Mouse (Mus musculus) CH12F3 (cell line): ENCODE data around the gene Nenf.

ENCODE experiments used
- in situ Hi-C: fragments of 300-500 bp; cut with MboI; formaldehyde crosslinking; loops from 2 replicates; pipeline ENCODE4 v1.14.3; 2020; ENCODE audit warnings: low sequenced_read_pairs

Nenf gene

DNA sequence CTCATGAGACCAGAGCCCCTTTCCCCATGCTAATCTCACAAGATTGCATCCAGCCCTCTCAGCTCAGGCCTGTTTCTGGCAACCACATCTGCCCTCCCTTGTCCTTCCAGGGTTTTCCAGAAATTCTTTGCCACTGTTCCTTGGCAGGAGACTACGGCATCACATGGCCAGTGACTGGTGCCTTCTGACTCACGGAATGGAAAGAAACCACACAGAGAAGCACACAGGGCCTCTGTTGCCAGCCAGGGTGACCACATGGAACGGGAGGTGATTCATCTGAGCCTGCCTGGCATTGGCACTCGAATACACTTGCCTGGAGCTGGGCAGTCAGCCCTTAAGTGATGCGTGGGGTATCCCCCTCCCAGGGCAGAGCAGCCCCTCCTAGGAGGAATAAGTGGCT is 25.6 kb downstream of the Nenf start:
- in situ Hi-C loops, result no loop called here

DNA sequence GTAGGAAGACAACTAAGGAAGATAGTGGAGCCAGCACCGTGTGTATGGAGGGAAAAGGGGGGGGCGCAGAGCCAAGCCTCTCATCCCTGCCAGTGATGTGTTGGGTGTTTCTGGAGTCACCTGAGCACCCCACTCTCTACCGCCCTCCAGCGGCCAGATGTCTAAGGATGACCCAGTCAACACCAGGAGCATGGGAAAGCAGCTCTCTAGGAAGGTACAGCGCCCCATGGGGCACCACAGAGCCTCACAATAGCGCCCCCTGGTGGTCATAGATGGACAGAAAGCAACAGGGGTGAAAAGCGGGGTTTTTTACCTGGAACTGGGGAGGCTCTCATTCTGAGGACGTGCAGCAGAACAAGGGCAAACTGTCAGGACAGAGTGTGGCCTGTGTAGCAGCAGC is 29.2 kb downstream of the Nenf start:
- in situ Hi-C loops, result loop anchor here (5.0 to 10.0 kb wide), 2 partner anchors 196 to 344 kb away; no protein-coding TSS in a partner anchor

DNA sequence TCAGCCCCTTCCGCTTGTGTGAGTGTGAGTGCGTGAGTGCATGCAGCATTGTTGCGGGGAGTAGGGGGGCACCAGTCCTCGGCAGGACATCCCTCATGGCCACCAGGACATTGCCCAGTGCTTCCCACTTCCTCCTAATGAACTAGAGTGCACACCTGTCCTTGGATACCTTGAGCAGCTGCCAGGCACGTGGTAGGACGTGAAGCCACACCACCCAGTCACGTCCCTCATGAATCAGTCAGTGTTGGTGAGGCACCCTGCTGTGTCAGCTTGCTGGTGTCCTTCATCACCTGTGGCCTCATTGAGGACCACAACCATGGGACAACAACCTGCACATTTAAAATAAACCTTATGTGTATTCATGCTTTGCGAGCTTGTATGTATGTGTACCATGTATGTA is 33.5 kb downstream of the Nenf start:
- in situ Hi-C loops, result loop anchor here (10.0 kb wide), 1 partner anchor 340 kb away; no protein-coding TSS in a partner anchor

DNA sequence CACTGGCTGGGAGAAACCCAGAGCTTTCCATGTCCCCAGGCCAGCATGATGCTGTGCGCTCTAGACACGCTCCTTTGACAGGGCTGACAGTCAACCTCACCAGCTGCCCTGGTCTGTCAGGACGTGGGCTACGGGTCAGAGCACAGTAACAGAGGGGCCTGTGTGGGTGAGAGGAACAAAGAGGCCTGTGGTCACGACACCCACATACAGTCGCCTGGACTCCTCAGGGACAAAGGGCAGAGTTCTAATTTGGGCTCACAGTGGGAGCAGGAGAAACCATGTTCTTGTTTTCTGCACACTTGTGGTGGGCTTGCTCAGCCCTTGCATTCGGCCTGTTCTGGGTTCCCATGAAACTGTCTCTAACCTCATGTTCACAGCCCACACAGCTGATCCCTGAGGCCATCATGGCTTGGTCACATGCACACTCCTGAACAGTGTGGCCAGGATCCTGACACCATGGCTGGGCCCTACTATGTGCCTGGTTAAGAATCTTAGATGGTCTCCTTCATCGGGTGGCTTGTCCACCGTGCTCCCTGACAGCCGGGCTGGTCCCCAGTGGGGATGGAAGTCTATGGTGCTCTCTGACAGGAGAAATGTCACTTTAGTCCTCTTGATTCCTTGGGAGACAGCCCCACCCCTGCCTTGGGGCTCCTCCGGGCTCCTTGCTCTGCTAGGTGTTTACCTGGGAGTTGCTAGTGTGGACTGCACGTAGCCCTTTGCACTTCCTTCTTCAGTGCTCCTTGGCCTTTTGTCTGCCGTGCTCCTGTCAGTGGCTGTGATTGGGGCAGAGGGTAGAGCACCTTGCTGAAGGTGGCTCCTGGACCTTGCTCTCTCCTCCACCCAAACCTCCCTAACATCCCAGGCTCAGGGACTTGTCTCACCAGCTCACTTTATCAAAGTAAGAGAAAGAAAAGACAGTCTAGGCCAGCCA is 34.6 kb downstream of the Nenf start:
- in situ Hi-C loops, result loop anchor here (10.0 kb wide), 1 partner anchor 339 kb away; no protein-coding TSS in a partner anchor

DNA sequence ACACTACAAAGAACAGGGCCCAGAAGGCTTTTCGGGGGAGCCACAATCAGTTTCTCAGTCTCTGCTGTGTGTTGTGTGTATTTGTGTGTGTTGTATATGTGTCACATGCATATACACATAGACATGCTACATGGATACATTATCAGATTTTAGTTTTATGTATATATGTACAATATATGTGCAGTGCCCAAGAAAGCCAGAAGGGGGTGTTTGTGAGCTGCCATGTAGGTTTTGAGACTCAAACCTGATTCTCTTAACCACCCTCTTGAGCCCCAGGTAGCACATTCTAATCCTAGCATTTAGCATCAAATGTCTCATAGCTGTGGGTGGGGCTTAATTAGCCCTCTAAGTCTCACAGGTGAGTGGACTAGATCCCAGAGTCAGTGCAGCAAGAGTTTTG is 35.7 kb downstream of the Nenf start:
- in situ Hi-C loops, result loop anchor here (10.0 kb wide), 1 partner anchor 338 kb away; no protein-coding TSS in a partner anchor

DNA sequence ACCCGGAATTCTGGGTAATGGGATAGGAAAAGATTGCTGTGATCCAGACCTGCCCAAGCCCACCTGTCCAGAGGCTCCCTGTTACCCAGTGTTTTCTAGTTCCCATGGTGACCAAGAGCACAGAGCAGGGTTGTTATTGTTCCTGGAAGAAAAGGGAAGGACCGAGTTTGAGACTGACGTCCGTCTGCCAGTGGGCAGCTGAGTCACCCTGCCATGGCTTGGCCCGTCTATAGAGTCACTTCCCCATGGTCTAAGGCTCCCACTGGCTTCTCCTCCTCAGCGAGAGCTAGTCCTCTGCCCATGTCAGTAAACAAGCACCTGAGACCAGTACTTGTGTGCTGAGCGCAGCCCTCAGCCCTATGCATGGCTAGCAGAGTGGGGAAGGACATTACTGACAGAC is 36.8 kb downstream of the Nenf start:
- in situ Hi-C loops, result loop anchor here (10.0 kb wide), 1 partner anchor 336 kb away; no protein-coding TSS in a partner anchor

DNA sequence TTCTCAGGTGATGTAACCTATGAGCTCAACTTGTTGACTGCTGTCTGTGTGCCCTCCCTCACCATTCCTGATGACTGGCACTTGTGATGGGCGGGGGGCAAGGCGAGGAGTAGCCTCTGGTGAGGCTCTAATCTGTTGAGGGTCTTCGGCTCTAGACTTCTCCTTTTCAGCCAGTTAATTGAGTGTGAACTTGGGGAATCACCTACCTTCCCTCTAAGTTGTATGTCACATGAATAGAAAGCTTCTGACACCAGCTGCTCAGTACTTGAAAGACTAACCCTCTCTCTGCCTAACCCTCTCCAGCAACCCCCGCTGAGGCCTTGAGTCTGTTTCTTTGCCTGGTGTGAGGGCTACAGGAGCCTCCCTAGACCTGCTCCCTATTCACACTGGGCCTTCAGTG is 39.7 kb downstream of the Nenf start:
- in situ Hi-C loops, result no loop called here

DNA sequence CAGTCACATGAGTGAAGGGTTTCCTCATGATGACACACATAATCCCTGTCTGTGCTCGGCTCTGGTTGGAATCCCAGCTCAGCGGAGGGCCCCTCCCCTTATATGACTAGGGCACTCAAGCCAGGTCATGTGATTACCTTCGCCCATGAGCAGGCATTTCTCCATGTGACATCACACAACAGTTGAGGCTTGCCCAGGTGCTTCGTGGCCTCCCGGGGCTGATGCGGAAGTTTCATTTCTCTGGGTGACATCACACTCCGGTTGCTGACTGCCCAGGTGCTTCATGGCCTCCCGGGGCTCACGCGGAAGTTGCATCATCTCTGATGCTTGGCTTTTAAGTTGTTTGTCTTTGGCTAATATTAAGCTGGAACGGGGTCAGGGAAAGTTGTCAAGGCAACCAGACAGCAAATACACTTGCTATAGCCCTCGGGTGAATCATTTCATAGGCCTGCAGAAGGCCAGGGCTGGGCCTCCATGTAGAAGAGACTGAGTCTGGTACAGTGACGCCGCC is 40.4 kb downstream of the Nenf start:
- in situ Hi-C loops, result no loop called here

DNA sequence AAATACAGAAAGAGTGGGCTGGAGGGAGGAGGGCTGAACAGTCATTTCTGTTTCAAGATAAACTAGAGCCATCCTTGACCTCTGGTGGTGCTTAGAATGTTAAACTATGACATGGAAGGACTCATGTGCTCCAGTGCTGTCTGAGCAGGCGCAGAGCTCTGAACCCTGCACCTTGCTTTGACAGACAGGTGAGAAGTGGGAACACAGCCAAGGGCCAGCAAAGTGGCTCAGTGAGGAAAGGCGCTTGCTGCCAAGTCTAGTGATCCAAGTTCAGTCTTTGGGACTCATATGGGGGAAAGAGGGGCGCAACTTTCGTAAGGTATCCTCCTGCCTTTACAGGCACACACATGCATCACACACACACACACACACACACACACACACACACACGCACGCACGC is 41.8 kb downstream of the Nenf start:
- in situ Hi-C loops, result no loop called here

DNA sequence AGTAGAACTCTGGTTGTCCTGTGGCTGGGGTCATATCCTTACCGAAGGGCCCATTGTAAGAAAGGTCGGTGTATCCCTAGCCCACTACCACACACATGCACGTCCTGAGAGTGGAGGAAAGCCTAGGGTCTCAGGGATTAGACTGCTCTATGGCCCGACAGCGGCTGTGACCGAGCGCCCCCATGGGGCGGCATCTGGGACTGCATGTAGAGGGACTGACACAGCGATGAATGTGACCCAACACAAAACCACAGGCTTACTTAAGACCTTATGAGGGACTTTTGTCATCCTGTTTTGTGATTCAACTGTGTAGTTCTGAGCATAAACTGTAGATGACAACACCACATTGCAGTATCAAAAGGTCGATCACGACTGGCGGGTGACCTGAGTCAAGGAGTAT is 42.5 kb downstream of the Nenf start:
- in situ Hi-C loops, result no loop called here

DNA sequence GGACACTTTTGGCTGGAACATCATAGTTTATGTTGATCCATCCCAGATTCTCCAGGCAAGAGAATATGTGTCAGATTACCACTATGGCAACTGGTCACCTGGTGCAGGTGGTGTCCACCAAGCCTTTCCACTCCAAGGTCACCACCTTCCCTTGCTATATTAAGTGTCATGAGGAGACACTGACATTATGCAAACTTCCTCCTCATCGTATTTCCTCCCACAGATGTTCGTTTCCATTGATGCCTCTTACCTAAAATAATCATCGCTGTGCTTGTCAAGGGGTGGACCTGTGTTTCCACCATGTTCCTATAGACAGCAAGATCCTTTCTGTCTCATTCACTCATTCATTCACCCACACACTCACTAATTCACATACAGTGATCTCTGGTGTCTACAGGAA is 45.3 kb downstream of the Nenf start:
- in situ Hi-C loops, result no loop called here

DNA sequence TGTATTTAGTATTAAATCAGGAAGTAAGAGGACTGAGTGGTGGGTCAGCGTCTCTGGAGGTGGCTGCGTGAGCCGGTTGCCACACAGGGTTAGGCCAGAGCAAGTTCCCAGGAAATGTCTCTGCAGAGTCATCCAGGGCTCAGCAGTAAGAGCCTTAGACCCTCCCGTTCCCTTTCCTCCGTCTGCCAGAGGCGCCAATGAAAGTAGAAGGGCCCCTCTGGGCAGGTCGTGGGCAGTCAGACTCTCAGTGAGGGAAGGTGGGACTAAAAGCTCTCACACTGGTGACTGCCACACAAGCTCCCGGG is 48.4 kb downstream of the Nenf start:
- in situ Hi-C loops, result no loop called here

DNA sequence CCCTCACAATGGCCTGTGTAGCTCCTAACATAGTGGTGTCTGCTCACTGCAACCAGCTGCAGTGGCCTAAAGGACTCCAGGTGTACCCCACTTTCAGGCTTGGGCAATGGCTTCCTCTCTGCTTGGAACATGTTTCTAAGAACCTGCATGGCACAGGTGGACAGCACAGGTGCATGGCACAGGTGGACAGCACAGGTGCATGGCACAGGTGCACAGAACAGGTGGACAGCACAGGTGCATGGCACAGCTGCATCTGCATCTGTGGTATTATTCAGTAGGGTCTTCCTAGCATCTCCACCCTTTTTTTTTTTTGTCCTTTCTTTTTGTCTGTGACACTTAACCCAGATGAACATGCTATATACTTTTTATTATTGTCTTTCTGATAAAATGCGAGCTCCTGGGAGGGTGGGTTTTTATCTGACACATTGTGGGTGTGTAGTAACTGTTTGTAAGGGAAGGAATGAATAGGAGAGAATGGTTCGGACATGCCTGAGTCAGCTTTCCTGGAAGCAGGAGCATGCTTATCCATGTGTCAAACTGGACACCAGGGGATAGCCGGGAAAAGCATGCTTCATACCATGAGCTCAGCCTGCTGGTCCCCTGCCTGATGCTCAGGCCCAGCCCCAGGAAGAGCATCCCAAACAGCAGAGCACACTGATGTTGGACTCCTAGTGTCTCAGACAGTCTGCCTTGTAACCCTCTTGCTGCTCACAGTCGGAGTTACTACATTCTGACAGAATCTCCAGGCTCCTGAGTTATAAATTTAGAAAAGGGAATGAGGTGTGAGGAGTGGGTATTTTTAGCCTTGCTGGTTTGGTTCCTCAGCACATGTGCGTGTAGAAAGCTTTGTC is 49.0 kb downstream of the Nenf start:
- in situ Hi-C loops, result no loop called here

DNA sequence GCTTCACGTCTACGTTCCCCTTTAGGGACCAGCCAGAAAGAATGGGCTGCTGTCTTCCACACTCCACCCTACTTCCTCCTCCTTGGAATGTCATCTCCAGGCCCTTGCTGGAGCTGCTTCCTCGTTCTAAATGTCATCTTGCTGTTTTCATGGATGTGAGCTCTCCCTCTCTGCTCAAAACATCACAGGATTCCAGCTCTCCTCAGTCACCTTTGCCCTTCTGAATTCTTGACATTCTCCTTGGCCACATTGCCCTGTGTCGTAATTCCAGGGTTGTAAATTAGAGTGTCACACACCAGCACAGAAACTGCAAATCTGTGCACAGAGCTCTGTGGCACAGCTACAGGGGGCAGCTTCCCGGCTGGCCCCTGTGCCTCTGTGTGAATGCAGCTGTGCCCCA is 50.1 kb downstream of the Nenf start:
- in situ Hi-C loops, result no loop called here

DNA sequence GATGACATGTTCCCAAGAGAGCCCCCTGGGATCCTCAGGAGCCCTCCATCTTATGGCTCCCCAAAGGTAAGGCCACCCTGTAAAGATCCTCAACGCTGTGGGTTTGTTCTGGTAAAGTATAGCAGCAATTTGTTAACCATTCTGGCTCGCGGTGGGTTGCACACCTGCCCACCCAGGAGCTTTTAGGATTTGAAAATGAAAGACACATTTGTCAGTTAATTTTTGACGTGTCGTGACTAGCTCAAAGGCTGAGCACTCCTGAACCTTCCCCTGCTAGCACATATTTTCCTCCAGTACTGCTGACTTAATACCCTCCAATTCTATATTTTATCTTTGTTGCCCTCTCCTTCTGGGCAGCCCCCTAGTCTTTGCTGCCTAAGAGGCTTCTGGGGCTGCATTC is 50.8 kb downstream of the Nenf start:
- in situ Hi-C loops, result no loop called here

DNA sequence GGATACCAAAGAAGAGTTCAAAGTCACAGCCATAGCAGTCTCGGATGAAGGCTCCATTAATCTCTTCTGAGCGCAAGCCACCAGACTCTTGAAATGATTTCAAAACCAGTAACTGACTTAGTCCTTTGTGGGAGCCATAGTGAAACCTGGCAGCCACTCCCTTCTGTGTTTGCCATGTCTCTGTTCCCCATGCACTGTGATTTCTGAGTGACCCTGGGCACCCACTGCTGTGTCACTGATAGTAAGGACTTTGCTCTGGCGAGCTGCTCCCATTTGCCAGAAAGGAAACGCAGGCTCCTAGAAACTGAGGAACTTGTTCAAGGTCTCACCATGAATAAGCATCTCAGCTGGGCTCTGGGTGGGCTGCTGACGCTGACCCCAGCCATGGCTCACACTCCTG is 54.5 kb downstream of the Nenf start:
- in situ Hi-C loops, result no loop called here

DNA sequence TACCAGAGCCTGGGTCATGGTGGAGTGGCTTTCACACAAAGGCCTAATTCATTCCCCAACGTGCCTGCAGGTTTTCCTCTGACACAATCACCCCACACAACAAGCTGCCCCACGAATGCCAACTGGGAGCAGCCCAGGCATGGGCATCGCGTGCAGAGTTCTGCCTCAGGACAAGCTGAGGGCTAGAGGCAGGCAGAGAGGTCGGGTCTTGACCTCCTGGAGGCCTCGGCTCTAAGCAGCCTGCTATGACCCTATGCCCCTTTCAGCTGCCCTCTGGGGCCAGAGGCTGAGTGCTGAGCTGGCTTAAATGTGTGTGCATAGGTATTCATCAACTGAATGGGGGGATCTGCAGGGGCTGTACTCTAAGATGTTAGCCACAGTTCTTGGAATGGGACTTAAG is 56.1 kb downstream of the Nenf start:
- in situ Hi-C loops, result no loop called here

DNA sequence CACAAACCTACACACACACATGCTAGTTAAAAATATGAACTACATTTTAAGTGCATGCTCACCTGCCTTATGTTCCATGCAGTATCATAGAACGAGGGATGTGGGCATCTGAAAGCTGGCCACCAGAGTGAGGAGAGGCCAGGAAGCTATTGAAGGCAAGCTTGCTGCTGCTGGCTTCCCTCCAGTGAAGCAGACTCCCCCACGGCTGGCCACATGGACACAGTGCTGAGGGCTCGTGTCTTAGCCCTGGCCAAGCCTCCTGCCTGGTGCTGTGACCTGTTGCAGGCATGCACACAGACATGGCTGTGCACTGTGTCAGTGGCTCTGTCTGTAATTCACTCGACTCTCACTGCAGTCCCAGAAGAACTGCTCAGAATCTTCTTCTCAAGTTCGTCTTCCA is 58.3 kb downstream of the Nenf start:
- in situ Hi-C loops, result no loop called here

DNA sequence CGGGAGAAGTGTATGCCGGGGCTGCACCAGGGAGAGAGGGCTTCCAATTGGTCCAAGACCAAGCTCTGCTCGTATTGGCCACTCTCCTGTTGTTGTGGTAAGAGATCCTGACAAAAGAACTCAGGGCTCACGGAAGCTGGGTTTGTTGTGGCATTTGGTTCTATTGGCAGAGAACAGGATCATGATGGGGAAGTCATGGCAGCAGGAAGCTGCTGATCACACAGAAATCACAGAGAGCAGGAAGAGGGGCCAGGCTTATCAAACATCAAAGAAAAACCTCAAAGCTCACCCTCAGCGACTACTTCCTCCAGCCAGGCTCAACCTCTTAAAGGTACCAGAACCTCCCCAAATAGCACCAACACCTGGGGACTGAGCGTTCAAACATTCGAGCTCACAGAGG is 58.9 kb downstream of the Nenf start:
- in situ Hi-C loops, result no loop called here

DNA sequence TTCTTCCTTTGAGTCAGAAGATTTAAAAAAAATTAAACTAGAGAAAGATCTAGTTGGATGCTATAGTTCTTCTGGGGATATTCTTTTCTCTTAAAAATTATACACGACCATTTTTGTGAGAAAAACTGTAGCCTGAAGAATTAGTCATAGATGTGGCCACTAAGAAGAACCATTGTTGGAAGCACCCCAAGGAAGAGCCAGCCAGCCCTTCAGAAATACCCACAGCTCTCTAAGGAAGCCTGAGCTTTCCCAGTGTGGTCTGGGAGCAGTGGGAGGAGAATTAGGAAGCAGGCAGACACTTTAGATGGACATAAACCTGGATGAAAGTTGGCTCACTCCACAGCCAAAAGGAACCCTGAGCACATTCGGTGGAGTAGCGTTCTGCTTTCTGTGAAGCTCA is 59.5 kb downstream of the Nenf start:
- in situ Hi-C loops, result no loop called here

DNA sequence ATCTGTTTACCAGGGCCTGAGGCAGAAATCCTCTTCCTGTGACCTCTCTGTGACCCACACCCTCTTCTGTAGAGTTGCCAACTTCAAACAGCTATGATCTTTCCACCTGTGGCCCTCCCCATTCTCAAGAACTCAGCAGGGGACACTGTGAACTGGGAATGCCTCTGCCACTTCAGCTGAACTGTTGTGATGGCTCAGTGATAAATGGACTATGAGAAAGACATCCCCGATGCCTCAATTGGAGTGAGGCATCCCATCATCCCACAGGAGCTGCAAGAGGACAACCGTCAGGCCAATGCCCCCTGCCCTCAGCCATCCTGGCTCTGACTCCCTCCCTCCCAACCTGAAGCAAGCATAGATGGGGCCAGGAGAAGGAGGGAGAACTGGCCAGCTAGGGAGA is 60.0 kb downstream of the Nenf start:
- in situ Hi-C loops, result no loop called here

DNA sequence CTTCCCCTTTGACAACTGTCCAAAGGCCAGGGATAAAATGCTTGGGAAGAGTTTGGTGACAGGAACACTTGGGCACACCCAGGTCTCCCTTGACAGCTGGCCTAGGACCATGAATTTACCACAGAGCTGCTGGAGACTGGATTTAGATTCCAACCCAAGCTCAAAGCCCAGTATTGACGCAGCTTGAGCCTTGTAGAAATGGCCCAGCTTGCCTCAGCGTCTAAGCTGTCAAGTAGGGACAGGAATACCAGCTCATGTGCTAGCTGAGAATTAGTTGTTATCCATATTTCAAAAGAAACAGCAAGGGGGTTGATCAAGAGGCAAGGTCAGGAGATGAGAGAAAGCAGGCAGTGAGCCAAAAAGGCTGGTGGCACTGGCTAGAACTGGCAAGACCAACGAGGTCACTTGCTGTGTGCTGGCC is 60.6 kb downstream of the Nenf start:
- in situ Hi-C loops, result no loop called here
